Mouse (Mus musculus) cerebellum, adult 2 months (tissue): Measurements from ENCODE around the gene Snx10. TPM values are rescaled to one million over a fixed set of nuclear protein-coding genes. Genes with fewer than 3 reads are reported as not detected.

Experiments
- DNase-seq, 2 experiments: peaks; one replicate each; pipeline ENCODE4 v3.0.0; 2021
- H3K27ac ChIP-seq: fragments of 200-500 bp; 2 replicates; pipeline ENCODE4 v1.5.1; 2012; ENCODE audit warnings: low read length, control low read depth, inconsistent platforms; ENCODE audit not compliant: insufficient read depth
- H3K27me3 ChIP-seq: fragments of 200-500 bp; 2 replicates; pipeline ENCODE4 v1.6.1; 2012; ENCODE audit warnings: inconsistent platforms, mild to moderate bottlenecking, low read length, moderate library complexity; ENCODE audit not compliant: control insufficient read depth, insufficient read depth
- H3K4me1 ChIP-seq: fragments of 200-500 bp; 2 replicates; pipeline ENCODE4 v1.6.1; 2011; ENCODE audit warnings: low read length; ENCODE audit not compliant: control insufficient read depth, insufficient read depth
- H3K4me3 ChIP-seq: fragments of 200-500 bp; replicated peaks from 2 replicates; pipeline ENCODE3; 2011; ENCODE audit warnings: mild to moderate bottlenecking, low read depth, low read length, control low read depth; ENCODE audit not compliant: insufficient read depth
- CTCF ChIP-seq: fragments of 200-500 bp; IDR thresholded peaks from 2 replicates; pipeline ENCODE4 v1.5.1; 2011; ENCODE audit warnings: low read depth, mild to moderate bottlenecking, control low read depth, low read length, moderate library complexity, borderline replicate concordance; ENCODE audit not compliant: insufficient read depth
- POLR2A ChIP-seq: fragments of 200-500 bp; IDR thresholded peaks from 2 replicates; pipeline ENCODE4 v1.6.1; 2011; ENCODE audit warnings: low read length, control low read depth, borderline replicate concordance; ENCODE audit not compliant: insufficient read depth
- WGBS: fragments of 180-500 bp; shearing (Covaris S2); methylation state at CpG from one replicate; pipeline ENCODE4 v1.1.7; 2018; 5-methylcytosine and 5-hydroxymethylcytosine counted together
- polyA plus RNA-seq: library from polyadenylated mRNA; depleted of rRNA; stranded (reverse); fragments of >200 nt; gene quantifications from 2 replicates; pipeline ENCODE4 v1.2.3, GENCODE M21; 2012; rRNA removed

Gene Snx10
- polyA plus RNA-seq, 1 experiment, result 45.7 TPM

DNA sequence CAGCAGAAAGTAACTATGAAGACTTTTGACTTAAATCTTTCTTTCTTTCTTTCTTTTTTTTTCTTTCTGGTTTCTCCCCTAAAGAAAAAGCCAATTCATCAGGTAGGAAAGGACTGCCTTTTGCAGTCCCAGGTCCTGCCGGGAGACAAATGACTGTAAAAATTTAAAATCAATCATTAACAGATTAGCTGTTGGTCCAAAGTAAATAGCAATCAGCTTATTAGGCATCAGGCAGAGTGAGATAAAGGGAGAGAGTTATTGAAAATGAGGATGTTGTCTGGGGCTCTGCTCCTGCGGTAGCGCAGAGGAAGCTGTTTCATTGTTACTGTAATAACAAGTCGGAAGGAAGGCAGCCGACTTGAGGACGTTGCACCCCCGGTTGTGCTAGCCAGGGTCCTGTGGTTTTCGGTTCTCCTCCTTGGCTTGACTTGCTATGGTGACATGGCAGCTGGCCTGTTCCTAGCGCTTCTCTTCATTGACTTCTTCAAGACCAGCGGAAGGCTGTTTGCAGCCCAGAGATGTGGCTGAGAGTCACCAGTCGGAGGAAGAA is 112.4 kb downstream of the Snx10 start:
- no peaks in the 10 kb centered on the region for H3K27me3 ChIP-seq
- no peaks in the 10 kb centered on the region for H3K4me1 ChIP-seq
- no peak overlapping the region for H3K4me3 ChIP-seq
- no peak overlapping the region for H3K27ac ChIP-seq
- no peak for TF ChIP-seq POLR2A
- no peak for TF ChIP-seq CTCF
- 60% methylated on average over 11 of the region's 11 CpGs for WGBS
- no peak for DNase-seq

Other genes starting within 250 kb of the Snx10 start
- gene Nfe2l3, start 91.2 kb upstream of the Snx10 start, polyA plus RNA-seq, result 5.1 and 6.2 TPM in 2 replicates
- 629 and 642 TPM in 2 replicates for gene Hnrnpa2b1, start 54.0 kb upstream of the Snx10 start, polyA plus RNA-seq
- gene Cbx3, start 53.5 kb upstream of the Snx10 start, polyA plus RNA-seq, result 87.6 and 91.4 TPM in 2 replicates